Mouse (Mus musculus): ENCODE results near the gene Hey2. TPM values are rescaled to one million over a fixed set of nuclear protein-coding genes. Genes with fewer than 3 reads are reported as not detected.

Gene Hey2
- polyA plus RNA-seq, 1 experiment = not detected

DNA sequence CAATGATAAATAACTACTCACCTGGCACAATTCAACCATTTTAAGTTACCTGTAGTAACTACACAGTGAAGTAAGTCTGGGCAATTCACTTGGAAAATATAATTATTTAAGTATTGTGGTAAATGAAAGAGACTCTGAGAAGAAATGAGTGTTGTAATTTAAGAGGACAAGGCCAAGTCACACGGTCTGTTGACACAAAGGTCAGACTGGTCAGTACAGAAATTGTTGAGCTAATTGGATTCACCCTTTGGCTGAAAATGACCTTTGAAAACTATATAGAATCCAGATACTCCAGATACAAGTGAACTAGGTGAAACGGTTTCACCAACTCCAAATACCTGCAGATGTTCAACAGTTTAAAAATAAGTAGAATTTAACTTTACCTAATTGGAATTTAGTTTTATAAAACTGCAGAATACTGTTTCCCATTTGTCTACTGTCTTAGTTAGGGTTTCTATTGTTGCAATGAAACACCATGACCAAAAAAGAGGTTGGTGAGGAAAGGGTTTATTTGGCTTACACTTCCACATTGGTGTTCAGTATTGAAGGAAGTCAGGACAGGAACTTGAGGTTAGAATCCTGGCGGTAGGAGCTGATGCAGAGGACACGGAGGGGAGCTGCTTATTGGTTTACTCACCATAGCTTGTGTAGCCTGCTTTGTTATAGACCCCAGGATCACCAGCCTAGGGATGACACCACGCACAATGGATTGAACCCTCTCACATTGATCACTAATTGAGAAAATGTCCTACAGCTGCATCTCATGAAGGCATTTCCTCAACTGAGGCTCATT, 45.9 kb downstream of the Hey2 start:
- H3K36me3 ChIP-seq (replicated peaks; ENCODE audit: low read length) = peaks cover 30% of the 10 kb centered on the region
- H3K4me1 ChIP-seq = peaks cover 7% of the 10 kb centered on the region
- TF ChIP-seq GATA1 (IDR thresholded peaks at IDR 0.05; ENCODE audit: borderline replicate concordance, low read length) (no peak), FLI1 (IDR thresholded peaks at IDR 0.05; ENCODE audit: low read length) (no peak)
- H3K27me3 ChIP-seq (replicated peaks) = no peaks in the 10 kb centered on the region
- H3K9me3 ChIP-seq = peaks cover 23% of the 10 kb centered on the region
- H3K4me3 ChIP-seq (replicated peaks) = no peak overlapping the region

DNA sequence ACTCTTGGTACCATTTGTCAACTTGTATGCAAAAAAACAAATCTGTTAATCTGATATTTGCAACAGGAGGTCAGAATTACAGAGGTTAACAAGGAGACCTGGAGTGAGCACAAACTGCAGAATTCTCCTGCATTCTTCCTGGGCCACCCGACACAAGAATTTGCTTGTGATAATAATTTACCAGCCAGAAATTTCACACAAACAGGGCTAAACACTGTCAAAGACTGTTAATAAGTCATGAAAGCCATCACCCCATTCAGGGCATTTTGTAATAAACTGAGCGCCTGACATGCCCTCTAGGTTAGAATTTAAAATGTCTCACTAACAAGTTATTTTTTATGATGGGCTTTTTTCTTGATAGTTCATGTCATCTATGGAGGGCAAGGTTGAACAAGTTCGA, 51.6 kb downstream of the Hey2 start:
- no peak for TF ChIP-seq FLI1 (IDR thresholded peaks at IDR 0.05; ENCODE audit: low read length)
- no peak for TF ChIP-seq GATA1 (IDR thresholded peaks at IDR 0.05; ENCODE audit: borderline replicate concordance, low read length)
- H3K27me3 ChIP-seq (replicated peaks) = no peaks in the 10 kb centered on the region
- H3K36me3 ChIP-seq (replicated peaks; ENCODE audit: low read length) = peaks cover 19% of the 10 kb centered on the region
- peaks cover 16% of the 10 kb centered on the region for H3K9me3 ChIP-seq
- H3K4me1 ChIP-seq = peaks cover 25% of the 10 kb centered on the region
- no peak overlapping the region for H3K4me3 ChIP-seq (replicated peaks)

DNA sequence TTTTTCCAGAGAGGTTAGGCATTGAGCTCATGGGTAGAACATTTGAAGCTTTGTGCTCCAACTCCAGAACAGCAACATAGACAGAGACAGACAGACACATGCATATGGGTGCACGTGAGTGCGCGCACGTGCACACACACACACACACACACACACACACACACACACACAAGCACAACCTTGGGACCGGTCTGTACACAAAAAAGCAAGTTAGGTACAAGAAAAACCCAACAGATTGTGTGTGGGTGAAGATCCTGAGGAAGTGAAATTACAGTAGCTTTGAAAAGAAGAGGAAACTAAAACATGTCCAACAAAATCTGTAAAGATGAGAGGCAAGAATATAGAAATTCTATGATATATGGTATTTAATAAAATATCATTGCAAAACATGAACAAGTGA, 53.1 kb downstream of the Hey2 start:
- H3K4me1 ChIP-seq = peaks cover 32% of the 10 kb centered on the region
- no peak for TF ChIP-seq GATA1 (IDR thresholded peaks at IDR 0.05; ENCODE audit: borderline replicate concordance, low read length)
- no peak for TF ChIP-seq FLI1 (IDR thresholded peaks at IDR 0.05; ENCODE audit: low read length)
- no peaks in the 10 kb centered on the region for H3K27me3 ChIP-seq (replicated peaks)
- peaks cover 5% of the 10 kb centered on the region for H3K9me3 ChIP-seq
- no peak overlapping the region for H3K4me3 ChIP-seq (replicated peaks)
- peaks cover 9% of the 10 kb centered on the region for H3K36me3 ChIP-seq (replicated peaks; ENCODE audit: low read length)

DNA sequence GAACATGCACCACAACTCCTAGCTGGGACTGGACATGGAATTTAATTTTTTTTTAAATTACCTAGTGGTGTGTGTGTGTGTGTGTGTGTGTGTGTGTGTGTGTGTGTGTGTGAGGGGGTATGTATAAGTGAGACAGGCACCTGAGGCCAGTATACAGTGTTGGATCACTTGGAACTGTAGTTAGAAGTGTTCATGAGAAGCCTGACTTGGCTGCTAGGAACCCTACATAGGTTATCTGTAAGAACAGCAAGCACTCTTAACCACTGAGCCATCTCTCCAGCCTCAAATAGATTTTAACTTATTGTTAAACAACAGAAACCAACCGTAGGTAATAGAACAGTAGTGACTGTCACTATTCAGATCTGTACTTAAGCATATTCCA, 54.3 kb downstream of the Hey2 start:
- peaks cover 11% of the 10 kb centered on the region for H3K36me3 ChIP-seq (replicated peaks; ENCODE audit: low read length)
- H3K27me3 ChIP-seq (replicated peaks) = no peaks in the 10 kb centered on the region
- peaks cover 32% of the 10 kb centered on the region for H3K4me1 ChIP-seq
- no peak for TF ChIP-seq FLI1 (IDR thresholded peaks at IDR 0.05; ENCODE audit: low read length)
- TF ChIP-seq GATA1 (IDR thresholded peaks at IDR 0.05; ENCODE audit: borderline replicate concordance, low read length) = no peak
- H3K9me3 ChIP-seq = no peaks in the 10 kb centered on the region
- no peak overlapping the region for H3K4me3 ChIP-seq (replicated peaks)

DNA sequence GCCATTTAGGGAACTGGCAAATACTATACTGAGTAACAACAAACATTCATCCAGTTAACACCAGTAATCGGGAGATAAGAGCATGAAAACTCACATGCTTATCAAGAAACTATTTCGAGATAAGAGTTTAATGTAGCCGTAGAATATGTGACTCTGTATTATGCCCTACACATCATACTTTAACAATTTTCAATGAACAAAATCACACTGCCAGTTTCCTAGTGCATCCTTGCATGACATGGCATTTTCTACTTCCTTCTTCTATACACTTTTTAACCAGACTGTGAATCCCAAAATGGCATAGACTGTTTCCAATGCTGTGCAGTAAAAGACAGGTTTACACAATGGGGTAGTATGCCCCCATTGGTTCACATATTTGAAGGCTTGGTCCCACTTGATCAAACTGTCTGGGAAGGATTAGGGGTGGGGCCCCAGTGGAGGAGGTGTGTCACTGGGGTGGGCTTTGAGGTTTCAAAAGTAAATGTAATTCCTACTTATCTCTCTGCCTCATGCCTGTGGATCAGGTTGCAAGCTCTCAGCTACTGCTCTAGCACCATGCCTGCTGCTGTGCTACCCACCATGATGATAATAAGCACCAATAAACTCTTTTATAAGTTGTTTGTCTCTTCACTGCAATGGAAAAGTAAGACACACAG, 54.8 kb downstream of the Hey2 start:
- no peak for TF ChIP-seq FLI1 (IDR thresholded peaks at IDR 0.05; ENCODE audit: low read length)
- H3K4me1 ChIP-seq = peaks cover 35% of the 10 kb centered on the region
- no peaks in the 10 kb centered on the region for H3K9me3 ChIP-seq
- H3K27me3 ChIP-seq (replicated peaks) = no peaks in the 10 kb centered on the region
- peaks cover 11% of the 10 kb centered on the region for H3K36me3 ChIP-seq (replicated peaks; ENCODE audit: low read length)
- no peak overlapping the region for H3K4me3 ChIP-seq (replicated peaks)

DNA sequence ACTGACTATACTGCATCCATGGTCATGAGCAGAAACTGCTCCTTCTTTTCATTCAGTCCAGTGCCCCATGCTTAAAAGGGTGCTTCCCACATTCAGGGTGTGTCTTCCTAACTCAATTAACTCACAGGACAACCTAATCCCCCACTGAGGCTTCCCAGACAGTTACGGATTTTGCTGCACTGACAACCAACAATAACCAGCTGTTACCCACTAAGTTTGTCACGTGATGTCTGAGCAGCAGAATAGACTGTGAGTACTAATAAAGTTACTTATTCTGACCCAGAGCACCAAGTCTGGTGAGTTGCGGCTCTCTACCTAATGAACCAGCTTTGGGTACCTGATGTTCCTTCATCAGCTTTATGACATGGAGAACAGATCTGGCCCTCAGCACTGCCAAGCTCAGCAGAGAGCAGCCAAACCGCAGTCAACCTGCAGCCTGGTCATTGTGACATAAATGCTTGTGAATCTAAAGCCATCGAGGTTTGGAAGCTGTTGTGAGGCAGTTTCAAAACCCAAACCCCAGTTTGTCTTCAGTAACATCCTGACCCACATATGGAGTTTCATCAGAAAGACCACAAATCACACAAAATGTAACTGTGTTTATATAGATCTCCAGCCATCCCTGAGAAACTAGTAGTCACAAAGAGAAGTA, 56.4 kb downstream of the Hey2 start:
- TF ChIP-seq FLI1 (IDR thresholded peaks at IDR 0.05; ENCODE audit: low read length) (no peak), GATA1 (IDR thresholded peaks at IDR 0.05; ENCODE audit: borderline replicate concordance, low read length) (no peak)
- Histone ChIP-seq H3K36me3 (replicated peaks; ENCODE audit: low read length) (peaks cover 13% of the 10 kb centered on the region), H3K4me3 (replicated peaks) (no peak overlapping the region), H3K9me3 (no peaks in the 10 kb centered on the region), H3K4me1 (peaks cover 36% of the 10 kb centered on the region), H3K27me3 (replicated peaks) (no peaks in the 10 kb centered on the region)

Other genes with a start within 250 kb of the Hey2 start
- 1.6 TPM in 1 of 2 replicates, not detected in the other for gene Trmt11, start 242.1 kb downstream of the Hey2 start, polyA plus RNA-seq (2012; ENCODE audit: insufficient read depth, low replicate concordance)
- gene Hint3, start 213.2 kb downstream of the Hey2 start, polyA plus RNA-seq (2012; ENCODE audit: insufficient read depth, low replicate concordance) = 5.7 and 21.5 TPM in 2 replicates
- 2.1 and 8.1 TPM in 2 replicates for gene Ncoa7, start 39.5 kb downstream of the Hey2 start, polyA plus RNA-seq (2012; ENCODE audit: insufficient read depth, low replicate concordance)